Comparison of ENCODE assay signal across 11 mouse cellular contexts in the genomic region with DNA sequence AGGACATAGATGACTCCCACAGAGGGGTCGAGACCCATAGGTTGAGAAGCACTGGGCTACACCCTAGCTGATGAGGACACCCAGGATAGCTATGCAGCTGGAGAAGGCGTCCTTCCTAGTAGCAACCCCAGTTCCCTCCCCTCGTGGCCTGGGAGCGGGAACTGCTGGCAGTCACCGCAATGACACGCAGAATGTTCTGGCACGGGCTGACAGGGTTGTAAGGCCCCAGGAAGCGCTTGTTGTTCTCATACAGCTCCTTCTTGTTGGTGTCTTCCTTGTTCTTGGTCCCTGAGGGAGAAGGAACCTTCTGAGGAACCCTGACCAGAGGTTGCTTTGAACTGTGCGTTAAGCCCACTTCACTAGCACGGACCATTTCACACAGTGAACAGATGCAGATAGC. TPM values are rescaled to one million over a fixed set of nuclear protein-coding genes. Genes with fewer than 3 reads are reported as not detected.
DNase-seq lines count a peak whose midpoint lies in the region; ATAC-seq and TF ChIP-seq lines count a peak whose summit lies in the region.
"Had no signal": no experiment of that assay in that cellular context is flagged by ENCODE, and none has a peak within 500 bp of the region (broad histone marks: within the 10 kb centered on the region; RNA-seq: fewer than 3 reads in every experiment).

No protein-coding gene starts in this region.

- DNase-seq in midbrain, embryonic 10.5 days (ENCODE audit: low spot score) = no peak
- DNase-seq in midbrain, embryonic 11.5 days (ENCODE audit: low spot score, missing footprints) = no peak
- peak; percentile 17 for DNase-seq in hindbrain, postnatal 0 days (ENCODE audit: low spot score)
- DNase-seq: liver, postnatal 0 days; lung, postnatal 36 days had no signal

- no peak overlapping the region for H3K4me3 ChIP-seq in hindbrain, embryonic 13.5 days
- no peak overlapping the region for H3K4me3 ChIP-seq in hindbrain, embryonic 12.5 days
- no peak overlapping the region for H3K4me3 ChIP-seq in midbrain, embryonic 10.5 days
- H3K4me3 ChIP-seq in midbrain, embryonic 11.5 days (ENCODE audit: low read depth, low read length) = no peak overlapping the region
- H3K4me3 ChIP-seq in hindbrain, postnatal 0 days (ENCODE audit: low read length) = no peak overlapping the region
- no peak overlapping the region for H3K4me3 ChIP-seq in olfactory bulb, adult 2 months (ENCODE audit: insufficient read depth, low read depth, low read length)

- WGBS in hindbrain, embryonic 13.5 days = 82% methylated on average over 10 of the region's 10 CpGs
- WGBS in hindbrain, embryonic 12.5 days = 85% methylated on average over 10 of the region's 10 CpGs
- WGBS in midbrain, embryonic 10.5 days = 84% methylated on average over 10 of the region's 10 CpGs
- 87% methylated on average over 10 of the region's 10 CpGs for WGBS in midbrain, embryonic 11.5 days
- 61% methylated on average over 10 of the region's 10 CpGs for WGBS in hindbrain, postnatal 0 days
- 42% methylated on average over 10 of the region's 10 CpGs for WGBS in olfactory bulb, adult 2 months

- no peak overlapping the region for H3K4me2 ChIP-seq in hindbrain, embryonic 13.5 days
- H3K4me2 ChIP-seq in hindbrain, embryonic 12.5 days (replicated peaks) = no peak overlapping the region
- H3K4me2 ChIP-seq in midbrain, embryonic 11.5 days = no peak overlapping the region
- no peak overlapping the region for H3K4me2 ChIP-seq in hindbrain, postnatal 0 days (ENCODE audit: low read depth, low read length)

- H3K4me1 ChIP-seq in hindbrain, embryonic 13.5 days (replicated peaks) = peaks cover 39% of the 10 kb centered on the region
- peaks cover 27% of the 10 kb centered on the region for H3K4me1 ChIP-seq in hindbrain, embryonic 12.5 days
- peaks cover 47% of the 10 kb centered on the region for H3K4me1 ChIP-seq in midbrain, embryonic 10.5 days
- peaks cover 13% of the 10 kb centered on the region for H3K4me1 ChIP-seq in midbrain, embryonic 11.5 days (ENCODE audit: control insufficient read depth, insufficient read depth, low read length)
- peaks cover 29% of the 10 kb centered on the region for H3K4me1 ChIP-seq in hindbrain, postnatal 0 days (ENCODE audit: insufficient read depth, low read length)
- H3K4me1 ChIP-seq in olfactory bulb, adult 2 months (ENCODE audit: control insufficient read depth, insufficient read depth, low read length) = peaks cover 46% of the 10 kb centered on the region

- TF ChIP-seq POLR2A in olfactory bulb, adult 2 months (IDR thresholded peaks at IDR 0.05; ENCODE audit: insufficient read depth, low read depth, low read length) = no peak

- TF ChIP-seq CTCF in hindbrain, postnatal 0 days (IDR thresholded peaks at IDR 0.05; ENCODE audit: low read depth) = no peak
- TF ChIP-seq CTCF in olfactory bulb, adult 2 months (IDR thresholded peaks at IDR 0.05; ENCODE audit: insufficient read depth, low read depth, low read length) = no peak

- no peak for ATAC-seq in hindbrain, embryonic 13.5 days (ENCODE audit: low FRiP score)
- ATAC-seq in hindbrain, embryonic 12.5 days (ENCODE audit: low FRiP score) = no peak
- no peak for ATAC-seq in midbrain, embryonic 11.5 days (ENCODE audit: low FRiP score)
- no peak for ATAC-seq in hindbrain, postnatal 0 days
- no peak for ATAC-seq in frontal cortex, adult (ENCODE audit: low TSS enrichment)
- ATAC-seq: liver, postnatal 0 days had no signal

- H3K27me3 ChIP-seq in hindbrain, embryonic 13.5 days = no peaks in the 10 kb centered on the region; the same call in 1 of the 2 replicates
- no peaks in the 10 kb centered on the region for H3K27me3 ChIP-seq in hindbrain, embryonic 12.5 days
- peaks cover 27% of the 10 kb centered on the region for H3K27me3 ChIP-seq in midbrain, embryonic 10.5 days (ENCODE audit: low read depth, poor library complexity, severe bottlenecking)
- no peaks in the 10 kb centered on the region for H3K27me3 ChIP-seq in midbrain, embryonic 11.5 days (ENCODE audit: control insufficient read depth, insufficient read depth, low read length)
- no peaks in the 10 kb centered on the region for H3K27me3 ChIP-seq in hindbrain, postnatal 0 days (ENCODE audit: insufficient read depth, low read length)

- peak overlapping the region; percentile 76 for H3K27ac ChIP-seq in hindbrain, embryonic 13.5 days
- no peak overlapping the region for H3K27ac ChIP-seq in hindbrain, embryonic 12.5 days
- peak overlapping the region; percentile 83; the same call in 1 of the 2 replicates for H3K27ac ChIP-seq in midbrain, embryonic 10.5 days (replicated peaks)
- H3K27ac ChIP-seq in midbrain, embryonic 11.5 days (ENCODE audit: low read depth, low read length) = no peak overlapping the region
- H3K27ac ChIP-seq in hindbrain, postnatal 0 days = peak overlapping the region; percentile 79
- H3K27ac ChIP-seq in olfactory bulb, adult 2 months (ENCODE audit: insufficient read depth, low read depth, low read length) = peak overlapping the region; percentile 61

- H3K9ac ChIP-seq in hindbrain, embryonic 13.5 days = no peak overlapping the region
- no peak overlapping the region for H3K9ac ChIP-seq in hindbrain, embryonic 12.5 days
- H3K9ac ChIP-seq in midbrain, embryonic 11.5 days (ENCODE audit: low read length) = no peak overlapping the region
- no peak overlapping the region for H3K9ac ChIP-seq in hindbrain, postnatal 0 days (replicated peaks; ENCODE audit: low read length)
- H3K9ac ChIP-seq: liver, postnatal 0 days had no signal

- H3K36me3 ChIP-seq in hindbrain, embryonic 13.5 days = no peaks in the 10 kb centered on the region
- no peaks in the 10 kb centered on the region for H3K36me3 ChIP-seq in hindbrain, embryonic 12.5 days
- no peaks in the 10 kb centered on the region for H3K36me3 ChIP-seq in midbrain, embryonic 10.5 days
- no peaks in the 10 kb centered on the region for H3K36me3 ChIP-seq in midbrain, embryonic 11.5 days (ENCODE audit: control insufficient read depth, insufficient read depth, low read length)
- H3K36me3 ChIP-seq in hindbrain, postnatal 0 days (ENCODE audit: insufficient read depth, low read length) = no peaks in the 10 kb centered on the region

- no peaks in the 10 kb centered on the region for H3K9me3 ChIP-seq in hindbrain, embryonic 13.5 days
- H3K9me3 ChIP-seq in hindbrain, embryonic 12.5 days (replicated peaks) = no peaks in the 10 kb centered on the region
- no peaks in the 10 kb centered on the region for H3K9me3 ChIP-seq in midbrain, embryonic 10.5 days (replicated peaks)
- H3K9me3 ChIP-seq in midbrain, embryonic 11.5 days (ENCODE audit: control insufficient read depth, low read length) = no peaks in the 10 kb centered on the region
- H3K9me3 ChIP-seq in hindbrain, postnatal 0 days (ENCODE audit: low read length) = no peaks in the 10 kb centered on the region

RNA-seq across cellular contexts. Expression of gene Ttc4, which starts 25.2 kb away (rescaled TPM):
- 111 and 112 TPM in 2 replicates for polyA plus RNA-seq in hindbrain, embryonic 13.5 days (2015; fragmentation: Nextera tagmentation; extraction: Ambion mirVana)
- 97.6 and 99.6 TPM in 2 replicates for polyA plus RNA-seq in hindbrain, embryonic 12.5 days (2016; fragmentation: Nextera tagmentation; extraction: Ambion mirVana)
- polyA plus RNA-seq in midbrain, embryonic 10.5 days (2016; fragmentation: Nextera tagmentation; extraction: Ambion mirVana) = 113 and 119 TPM in 2 replicates
- 87.9 and 97.3 TPM in 2 replicates for polyA plus RNA-seq in midbrain, embryonic 11.5 days (2014; fragmentation: Nextera tagmentation; extraction: Ambion mirVana)
- 106 and 118 TPM in 2 replicates for total RNA-seq in hindbrain, postnatal 0 days (2014; rRNA removed)
- polyA plus RNA-seq in hindbrain, postnatal 0 days (2015; fragmentation: Nextera tagmentation; extraction: Ambion mirVana) = 83.0 and 84.0 TPM in 2 replicates
- polyA plus RNA-seq in olfactory bulb, adult 2 months (2012; ENCODE audit: insufficient read depth, insufficient read length, low replicate concordance, missing spikeins) = not detected in 2 replicates

RNA-seq across cellular contexts. Expression of gene Mroh7, which starts 26.8 kb away (rescaled TPM):
- 0.21 and 0.36 TPM in 2 replicates for polyA plus RNA-seq in hindbrain, embryonic 13.5 days (2015; fragmentation: Nextera tagmentation; extraction: Ambion mirVana)
- 0.81 and 0.91 TPM in 2 replicates for polyA plus RNA-seq in hindbrain, embryonic 12.5 days (2016; fragmentation: Nextera tagmentation; extraction: Ambion mirVana)
- 0.04 and 0.05 TPM in 2 replicates for polyA plus RNA-seq in midbrain, embryonic 10.5 days (2016; fragmentation: Nextera tagmentation; extraction: Ambion mirVana)
- 0.07 TPM in 1 of 2 replicates, not detected in the other for polyA plus RNA-seq in midbrain, embryonic 11.5 days (2014; fragmentation: Nextera tagmentation; extraction: Ambion mirVana)
- total RNA-seq in hindbrain, postnatal 0 days (2014; rRNA removed) = 0.68 and 0.99 TPM in 2 replicates
- polyA plus RNA-seq in hindbrain, postnatal 0 days (2015; fragmentation: Nextera tagmentation; extraction: Ambion mirVana) = 0.59 and 0.98 TPM in 2 replicates
- polyA plus RNA-seq in olfactory bulb, adult 2 months (2012; ENCODE audit: insufficient read depth, insufficient read length, low replicate concordance, missing spikeins) = not detected in 2 replicates
- total RNA-seq: hematopoietic stem cell, adult 5-6 weeks had no signal
- polyA plus RNA-seq: C2C12 had no signal

RNA-seq across cellular contexts. Expression of gene Fam151a, which starts 29.7 kb away (rescaled TPM):
- polyA plus RNA-seq in hindbrain, embryonic 13.5 days (2015; fragmentation: Nextera tagmentation; extraction: Ambion mirVana) = not detected in 2 replicates
- polyA plus RNA-seq in hindbrain, embryonic 12.5 days (2016; fragmentation: Nextera tagmentation; extraction: Ambion mirVana) = not detected in 2 replicates
- polyA plus RNA-seq in midbrain, embryonic 10.5 days (2016; fragmentation: Nextera tagmentation; extraction: Ambion mirVana) = not detected in 2 replicates
- not detected in 2 replicates for polyA plus RNA-seq in midbrain, embryonic 11.5 days (2014; fragmentation: Nextera tagmentation; extraction: Ambion mirVana)
- total RNA-seq in hindbrain, postnatal 0 days (2014; rRNA removed) = not detected in 2 replicates
- polyA plus RNA-seq in hindbrain, postnatal 0 days (2015; fragmentation: Nextera tagmentation; extraction: Ambion mirVana) = not detected in 2 replicates
- not detected in 2 replicates for polyA plus RNA-seq in olfactory bulb, adult 2 months (2012; ENCODE audit: insufficient read depth, insufficient read length, low replicate concordance, missing spikeins)
- total RNA-seq: hematopoietic stem cell, adult 5-6 weeks had no signal
- polyA plus RNA-seq: C2C12 had no signal

RNA-seq across cellular contexts. Expression of gene Pars2, which starts 53.1 kb away (rescaled TPM):
- polyA plus RNA-seq in hindbrain, embryonic 13.5 days (2015; fragmentation: Nextera tagmentation; extraction: Ambion mirVana) = 8.4 and 9.2 TPM in 2 replicates
- polyA plus RNA-seq in hindbrain, embryonic 12.5 days (2016; fragmentation: Nextera tagmentation; extraction: Ambion mirVana) = 10.6 and 11.7 TPM in 2 replicates
- 16.2 and 16.5 TPM in 2 replicates for polyA plus RNA-seq in midbrain, embryonic 10.5 days (2016; fragmentation: Nextera tagmentation; extraction: Ambion mirVana)
- polyA plus RNA-seq in midbrain, embryonic 11.5 days (2014; fragmentation: Nextera tagmentation; extraction: Ambion mirVana) = 11.4 and 12.4 TPM in 2 replicates
- total RNA-seq in hindbrain, postnatal 0 days (2014; rRNA removed) = 8.4 and 12.1 TPM in 2 replicates
- 7.4 and 9.1 TPM in 2 replicates for polyA plus RNA-seq in hindbrain, postnatal 0 days (2015; fragmentation: Nextera tagmentation; extraction: Ambion mirVana)
- polyA plus RNA-seq in olfactory bulb, adult 2 months (2012; ENCODE audit: insufficient read depth, insufficient read length, low replicate concordance, missing spikeins) = not detected in 2 replicates

Comparison
In these comparisons a context has a peak if more than half of its experiments do, and no peak if none do; other contexts are left out.
1. H3K27ac ChIP-seq: peak in hindbrain, embryonic 13.5 days (single experiment), midbrain, embryonic 10.5 days (single experiment), hindbrain, postnatal 0 days (single experiment) and olfactory bulb, adult 2 months (single experiment); none in hindbrain, embryonic 12.5 days (single experiment) and midbrain, embryonic 11.5 days (single experiment).